Mouse (Mus musculus): ENCODE data around the gene Hif1an.

Hif1an gene

GRCm38 (mm10) chr19:44564006-44564405 lies 1.4 kb downstream of the Hif1an start:
- DNase-seq (ENCODE audit: low spot score): no peak

- no peak for DNase-seq (ENCODE audit: low spot score)
These were observed 5.1 kb downstream of the Hif1an start for GRCm38 (mm10) chr19:44567763-44568162.

- no peak for DNase-seq (ENCODE audit: low spot score)
These were observed 13.6 kb downstream of the Hif1an start for GRCm38 (mm10) chr19:44576275-44576674.

- DNase-seq (ENCODE audit: low spot score): no peak
These were observed 15.4 kb downstream of the Hif1an start for GRCm38 (mm10) chr19:44578038-44578437.

- no peak for DNase-seq (ENCODE audit: low spot score)
These were observed 19.5 kb downstream of the Hif1an start for GRCm38 (mm10) chr19:44582103-44582502.

- DNase-seq (ENCODE audit: low spot score): peak; percentile 95
These were observed 20.1 kb downstream of the Hif1an start for GRCm38 (mm10) chr19:44582638-44583309.

- DNase-seq (ENCODE audit: low spot score): no peak
These were observed 25.4 kb downstream of the Hif1an start for GRCm38 (mm10) chr19:44588036-44588435.

- no peak for DNase-seq (ENCODE audit: low spot score)
These were observed 27.1 kb downstream of the Hif1an start for GRCm38 (mm10) chr19:44589591-44590223.

GRCm38 (mm10) chr19:44590992-44591391 lies 28.3 kb downstream of the Hif1an start:
- DNase-seq (ENCODE audit: low spot score): no peak

GRCm38 (mm10) chr19:44591638-44592037 lies 29.0 kb downstream of the Hif1an start:
- no peak for DNase-seq (ENCODE audit: low spot score)

GRCm38 (mm10) chr19:44594180-44594579 lies 31.5 kb downstream of the Hif1an start:
- DNase-seq (ENCODE audit: low spot score): no peak

GRCm38 (mm10) chr19:44618166-44618565 lies 55.5 kb downstream of the Hif1an start:
- peak; percentile 28 for DNase-seq (ENCODE audit: low spot score)

Measured in embryo, embryonic 10.5 days (tissue).